Mouse (Mus musculus) heart, adult 10 weeks (tissue): ENCODE results near the gene Kcng1. TPM values are rescaled to one million over a fixed set of nuclear protein-coding genes. Genes with fewer than 3 reads are reported as not detected.

ENCODE experiments used
- polyA plus RNA-seq: library from polyadenylated mRNA; stranded (reverse); fragments of 350-450 nt; fragmentation: Illumina TruSeq; extraction: RNeasy Lipid Tissue Mini Kit (QIAGEN cat#74804); gene quantifications from one replicate; pipeline ENCODE4 v1.2.3, GENCODE M21; 2014; ENCODE audit warnings: low read depth, low replicate concordance

The Kcng1 gene
- polyA plus RNA-seq, result not detected

DNA sequence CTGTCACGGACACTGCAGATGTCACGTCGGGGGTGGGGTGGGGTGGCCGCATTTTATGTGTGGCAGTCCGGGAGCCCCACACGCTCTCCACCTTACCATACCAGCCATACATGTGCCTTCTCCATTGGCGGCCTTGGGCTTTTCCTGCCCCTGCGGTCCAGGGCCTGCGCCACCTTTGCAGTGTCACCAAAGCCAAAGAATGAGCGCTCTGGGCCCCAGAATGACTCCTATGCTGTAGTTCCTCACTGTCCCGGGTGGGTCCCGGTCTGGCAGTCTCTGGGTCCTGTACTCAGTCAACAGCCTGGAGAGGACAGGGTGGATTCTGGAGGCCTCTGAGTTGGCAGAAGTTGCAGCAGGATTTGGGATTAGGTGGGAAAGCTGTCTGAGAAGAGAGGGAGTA lies at the start of gene Kcng1:
Gene Kcng1 (minus strand): TSS at position 155 of the 400 bp plus-strand sequence.

DNA sequence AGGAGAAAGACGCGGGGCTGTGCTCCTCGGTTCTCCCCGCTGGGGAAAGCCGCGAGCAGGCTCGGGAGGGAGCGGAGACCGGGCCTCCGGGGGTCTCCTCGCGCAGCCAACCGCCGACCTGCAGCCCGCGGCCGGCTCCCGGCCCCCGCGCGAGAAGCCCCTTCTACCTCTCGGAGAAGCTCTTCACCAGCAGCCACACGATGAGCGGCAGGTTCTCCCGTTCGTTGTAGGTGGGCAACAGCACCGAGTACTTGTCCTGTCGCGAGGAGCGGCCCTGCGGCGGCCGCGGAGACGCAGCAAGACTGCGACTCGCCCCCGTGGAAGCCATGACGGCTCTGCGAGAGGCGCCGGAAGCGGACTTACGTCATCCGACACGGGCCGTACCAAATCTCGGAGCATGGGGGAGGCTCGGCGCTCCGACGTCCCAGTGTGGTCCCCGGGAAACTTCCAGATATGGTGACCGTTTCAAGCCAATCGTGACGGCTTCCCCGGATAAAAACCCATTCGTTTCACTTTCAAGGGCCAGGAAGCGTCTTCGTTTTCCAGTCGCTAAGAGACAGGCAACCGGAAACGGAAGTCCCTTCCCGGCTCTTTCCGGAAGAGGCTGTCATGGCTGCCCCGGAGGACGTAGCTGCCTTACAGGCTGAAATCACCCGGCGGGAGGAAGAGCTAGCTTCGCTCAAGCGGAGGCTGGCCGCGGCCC lies 51.4 kb downstream of the Kcng1 start, which contains the start of the genes Gm20716, Dpm1 and Mocs3:
Gene Gm20716 (minus strand): TSS at position 339 of the 703 bp plus-strand sequence.
Gene Dpm1 (minus strand): TSS at position 566 of the 703 bp plus-strand sequence.
Gene Mocs3 (plus strand): TSS at position 597 of the 703 bp plus-strand sequence.

Other genes starting within 250 kb of the Kcng1 start
- gene Pard6b, start 200.7 kb downstream of the Kcng1 start, polyA plus RNA-seq, result 1.6 TPM
- gene Adnp, start 74.6 kb downstream of the Kcng1 start, polyA plus RNA-seq, result 1.6 TPM
- gene Gm20716, start 51.4 kb downstream of the Kcng1 start, polyA plus RNA-seq, result 34.3 TPM
- gene Dpm1, start 51.1 kb downstream of the Kcng1 start, polyA plus RNA-seq, result 108 TPM
- 3.1 TPM for gene Mocs3, start 51.1 kb downstream of the Kcng1 start, polyA plus RNA-seq